Mouse (Mus musculus) liver, embryonic 11.5 days (tissue): ENCODE data around the gene Slc23a4. TPM values are rescaled to one million over a fixed set of nuclear protein-coding genes. Genes with fewer than 3 reads are reported as not detected.

Experiments used
- ATAC-seq: fragments of 200-750 bp; cut with Nextera tagmentation; replicated peaks from 2 replicates; pipeline ENCODE4 v1.8.0; 2017; ENCODE audit warnings: moderate number of reproducible peaks, mild to moderate bottlenecking, moderate TSS enrichment, moderate library complexity; ENCODE audit not compliant: low FRiP score
- DNase-seq: peaks from one replicate; pipeline ENCODE4 v3.0.0-alpha.2; 2017; ENCODE audit warnings: low spot score
- H3K27ac ChIP-seq: fragments of 300-500 bp; sonication (generic); 2 replicates; pipeline ENCODE4 v1.5.1; 2014; ENCODE audit warnings: mild to moderate bottlenecking, low read depth, low read length, control low read depth
- H3K27me3 ChIP-seq: fragments of 300-500 bp; sonication (generic); replicated peaks from 2 replicates; pipeline ENCODE4 v1.6.1; 2014; ENCODE audit warnings: low read length, mixed read lengths; ENCODE audit not compliant: control insufficient read depth, insufficient read depth
- H3K36me3 ChIP-seq: fragments of 300-500 bp; sonication (generic); 2 replicates; pipeline ENCODE4 v1.6.1; 2014; ENCODE audit warnings: mild to moderate bottlenecking, low read length, moderate library complexity, mixed read lengths; ENCODE audit not compliant: control insufficient read depth, insufficient read depth
- H3K4me1 ChIP-seq: fragments of 300-500 bp; sonication (generic); replicated peaks from 2 replicates; pipeline ENCODE4 v1.6.1; 2014; ENCODE audit warnings: low read length, mixed read lengths; ENCODE audit not compliant: control insufficient read depth, insufficient read depth
- H3K4me2 ChIP-seq: fragments of 300-500 bp; sonication (generic); 2 replicates; pipeline ENCODE4 v1.6.1; 2014; ENCODE audit warnings: mild to moderate bottlenecking, control low read depth, moderate library complexity
- H3K4me3 ChIP-seq: fragments of 300-500 bp; sonication (generic); 2 replicates; pipeline ENCODE4 v1.5.1; 2014; ENCODE audit warnings: low read depth, low read length, control low read depth
- H3K9ac ChIP-seq: fragments of 300-500 bp; sonication (generic); 2 replicates; pipeline ENCODE4 v1.6.1; 2014; ENCODE audit warnings: low read depth, low read length, control low read depth
- H3K9me3 ChIP-seq: fragments of 300-500 bp; sonication (generic); 2 replicates; pipeline ENCODE4 v1.6.1; 2016; ENCODE audit warnings: low read length, inconsistent platforms, mixed read lengths; ENCODE audit not compliant: control insufficient read depth
- WGBS: fragments of 180-500 bp; shearing (Covaris S2); extraction: QIAGEN DNeasy Blood & Tissue Kit; methylation state at CpG from one replicate; pipeline ENCODE4 v1.1.7; 2014; 5-methylcytosine and 5-hydroxymethylcytosine counted together
- polyA plus RNA-seq: library from polyadenylated mRNA; unstranded; fragments of >200 nt; fragmentation: Nextera tagmentation; extraction: Ambion mirVana; gene quantifications from 2 replicates; pipeline ENCODE4 v1.2.1, GENCODE M21; 2014

Slc23a4 gene
- polyA plus RNA-seq, 1 experiment from 2014 or later = 0.71 TPM

- Histone ChIP-seq H3K4me1 (no peaks in the 10 kb centered on the region), H3K27ac (no peak overlapping the region), H3K4me3 (no peak overlapping the region), H3K27me3 (no peaks in the 10 kb centered on the region), H3K9me3 (no peaks in the 10 kb centered on the region), H3K36me3 (no peaks in the 10 kb centered on the region), H3K4me2 (no peak overlapping the region), H3K9ac (no peak overlapping the region)
- no peak for DNase-seq
- 90% methylated on average over 5 of the region's 5 CpGs for WGBS
- ATAC-seq = no peak
These were observed 22.5 kb upstream of the Slc23a4 start for GRCm38 (mm10) chr6:35010705-35011104.

- Histone ChIP-seq H3K9ac (no peak overlapping the region), H3K4me3 (no peak overlapping the region), H3K27me3 (no peaks in the 10 kb centered on the region), H3K9me3 (no peaks in the 10 kb centered on the region), H3K4me1 (no peaks in the 10 kb centered on the region), H3K27ac (no peak overlapping the region), H3K4me2 (no peak overlapping the region), H3K36me3 (no peaks in the 10 kb centered on the region)
- no peak for ATAC-seq
- no peak for DNase-seq
- 80% methylated on average over 18 of the region's 18 CpGs for WGBS
These were observed 14.1 kb upstream of the Slc23a4 start for GRCm38 (mm10) chr6:35002261-35002669.

DNA sequence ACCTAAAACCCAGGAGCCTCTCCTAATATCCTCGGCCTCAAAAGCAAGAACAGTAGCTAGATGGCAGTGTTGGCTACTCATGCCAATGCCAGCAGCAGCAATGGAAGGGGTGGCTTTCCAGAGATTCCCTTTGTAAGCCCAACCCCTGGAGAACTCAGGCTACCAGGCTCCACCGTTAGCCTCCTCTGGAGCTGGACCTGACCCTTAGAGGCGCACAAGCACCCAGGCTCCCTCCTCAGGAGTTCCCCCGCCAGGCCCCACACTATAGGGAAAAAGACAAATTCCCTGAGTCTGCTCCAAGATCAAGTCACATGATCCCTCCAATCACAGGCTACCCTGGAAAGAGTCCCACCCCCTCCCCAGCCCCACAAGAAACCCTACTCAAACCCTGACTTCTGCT, 10.9 kb upstream of the Slc23a4 start:
- ATAC-seq (no peak), DNase-seq (no peak)
- Histone ChIP-seq H3K4me3 (no peak overlapping the region), H3K27ac (no peak overlapping the region), H3K27me3 (no peaks in the 10 kb centered on the region), H3K4me1 (peaks cover 3% of the 10 kb centered on the region; the same call in 1 of the 2 replicates), H3K4me2 (no peak overlapping the region), H3K9ac (no peak overlapping the region), H3K36me3 (no peaks in the 10 kb centered on the region), H3K9me3 (no peaks in the 10 kb centered on the region)
- whole genome bisulfite sequencing = 22% methylated on average over 4 of the region's 4 CpGs

GRCm38 (mm10) chr6:34996496-34996895, 8.3 kb upstream of the Slc23a4 start:
- no peak overlapping the region for H3K4me2 ChIP-seq
- no peak overlapping the region for H3K27ac ChIP-seq
- H3K36me3 ChIP-seq = no peaks in the 10 kb centered on the region
- no peaks in the 10 kb centered on the region for H3K9me3 ChIP-seq
- H3K4me3 ChIP-seq = no peak overlapping the region
- DNase-seq (no peak), ATAC-seq (no peak)
- H3K27me3 ChIP-seq = no peaks in the 10 kb centered on the region
- peaks cover 3% of the 10 kb centered on the region; the same call in 1 of the 2 replicates for H3K4me1 ChIP-seq
- no peak overlapping the region for H3K9ac ChIP-seq
- WGBS = 70% methylated on average over 4 of the region's 4 CpGs

DNA sequence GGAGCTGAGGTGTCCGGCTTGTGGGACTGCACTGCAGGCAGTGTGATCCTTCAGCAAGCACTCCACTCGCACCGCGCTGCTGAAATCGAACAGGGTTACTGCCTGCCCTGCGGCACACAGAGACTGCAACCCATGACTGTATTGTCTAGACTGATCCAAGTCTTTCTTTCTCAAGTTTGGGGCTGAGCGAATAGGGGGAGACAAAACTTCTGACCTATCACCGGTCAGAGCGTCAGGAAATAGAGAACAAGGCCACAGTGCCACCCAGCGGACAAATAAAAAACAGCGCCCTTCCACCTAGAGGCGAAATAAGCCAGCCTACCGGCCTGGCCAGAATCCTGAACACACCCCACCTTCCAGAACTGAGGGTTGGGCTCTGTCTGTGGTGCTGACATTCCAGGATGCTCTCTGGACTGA, 7.1 kb upstream of the Slc23a4 start:
- H3K4me2 ChIP-seq = peak overlapping the region; percentile 62
- H3K4me1 ChIP-seq = peaks cover 3% of the 10 kb centered on the region; the same call in 1 of the 2 replicates
- H3K9ac ChIP-seq = peak overlapping the region; percentile 4; the same call in 1 of the 2 replicates
- no peaks in the 10 kb centered on the region for H3K27me3 ChIP-seq
- DNase-seq = peak; percentile 77
- H3K27ac ChIP-seq = no peak overlapping the region
- peak; percentile 71 for ATAC-seq
- WGBS = 8% methylated on average over 13 of the region's 13 CpGs
- H3K36me3 ChIP-seq = no peaks in the 10 kb centered on the region
- H3K9me3 ChIP-seq = no peaks in the 10 kb centered on the region
- H3K4me3 ChIP-seq = peak overlapping the region; percentile 30

DNA sequence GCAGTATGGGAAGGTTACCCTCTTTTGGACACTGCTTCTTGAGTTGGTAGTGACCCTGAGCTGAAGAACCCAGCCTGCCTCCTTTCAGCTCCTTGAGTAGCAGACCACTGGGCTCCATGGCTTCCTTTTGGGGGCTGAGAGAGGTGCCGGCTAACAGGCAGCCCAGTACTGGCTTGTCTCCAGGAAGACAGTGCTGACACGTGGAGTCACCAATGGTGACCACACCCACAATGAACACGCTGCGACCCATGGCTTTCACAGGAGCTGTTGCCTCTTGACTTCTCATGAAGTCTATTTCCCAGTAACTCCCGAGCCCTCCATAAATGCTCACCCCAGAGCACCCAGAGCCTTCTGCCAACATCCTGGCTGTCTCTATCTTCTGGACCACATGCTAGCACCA, 6.5 kb upstream of the Slc23a4 start:
- 39% methylated on average over 5 of the region's 5 CpGs for WGBS

DNA sequence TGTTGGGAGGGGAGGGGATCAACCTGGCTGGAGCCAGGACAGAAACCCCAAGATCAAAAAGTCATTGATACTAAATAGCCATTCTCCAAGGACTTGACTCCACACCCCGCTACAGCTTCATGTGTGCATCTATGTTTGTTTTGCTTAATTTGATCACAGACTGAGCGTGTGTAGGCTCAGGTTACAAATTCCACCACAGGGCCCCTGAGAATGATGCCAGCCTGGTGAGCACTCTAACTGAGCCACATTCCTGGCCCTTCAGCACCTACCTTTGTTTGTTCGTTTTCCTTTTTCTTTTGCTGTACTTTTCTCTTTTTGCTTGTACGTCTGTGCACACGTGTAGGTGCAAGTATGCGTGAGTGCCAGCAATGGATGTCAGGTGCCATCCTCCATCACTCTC, 1.1 kb upstream of the Slc23a4 start:
- Histone ChIP-seq H3K9me3 (no peaks in the 10 kb centered on the region), H3K9ac (no peak overlapping the region), H3K4me3 (no peak overlapping the region), H3K4me1 (peaks cover 9% of the 10 kb centered on the region), H3K36me3 (no peaks in the 10 kb centered on the region), H3K27ac (no peak overlapping the region), H3K27me3 (no peaks in the 10 kb centered on the region), H3K4me2 (no peak overlapping the region)
- 71% methylated on average over 6 of the region's 6 CpGs for WGBS
- DNase-seq = no peak
- ATAC-seq = no peak

More for the DNA sequence above, 6.5 kb upstream of the Slc23a4 start:
- H3K9ac ChIP-seq = 0 out of 2 replicates have a peak overlapping the region, but pooled peaks have one; percentile 4
- no peaks in the 10 kb centered on the region for H3K27me3 ChIP-seq
- DNase-seq (no peak), ATAC-seq (peak; percentile 64)
- H3K36me3 ChIP-seq = no peaks in the 10 kb centered on the region
- peaks cover 3% of the 10 kb centered on the region; the same call in 1 of the 2 replicates for H3K4me1 ChIP-seq
- H3K27ac ChIP-seq = no peak overlapping the region
- H3K4me2 ChIP-seq = peak overlapping the region; percentile 62
- H3K9me3 ChIP-seq = no peaks in the 10 kb centered on the region
- H3K4me3 ChIP-seq = peak overlapping the region; percentile 30

- no peaks in the 10 kb centered on the region for H3K9me3 ChIP-seq
- H3K4me3 ChIP-seq = no peak overlapping the region
- DNase-seq = no peak
- H3K9ac ChIP-seq = no peak overlapping the region
- no peak for ATAC-seq
- H3K4me2 ChIP-seq = peak overlapping the region; percentile 48; the same call in 1 of the 2 replicates
- peaks cover 9% of the 10 kb centered on the region for H3K4me1 ChIP-seq
- H3K36me3 ChIP-seq = no peaks in the 10 kb centered on the region
- 71% methylated on average over 12 of the region's 12 CpGs for WGBS
- no peaks in the 10 kb centered on the region for H3K27me3 ChIP-seq
- no peak overlapping the region for H3K27ac ChIP-seq
These were observed 1.0 kb downstream of the Slc23a4 start for GRCm38 (mm10) chr6:34987085-34987645.

DNA sequence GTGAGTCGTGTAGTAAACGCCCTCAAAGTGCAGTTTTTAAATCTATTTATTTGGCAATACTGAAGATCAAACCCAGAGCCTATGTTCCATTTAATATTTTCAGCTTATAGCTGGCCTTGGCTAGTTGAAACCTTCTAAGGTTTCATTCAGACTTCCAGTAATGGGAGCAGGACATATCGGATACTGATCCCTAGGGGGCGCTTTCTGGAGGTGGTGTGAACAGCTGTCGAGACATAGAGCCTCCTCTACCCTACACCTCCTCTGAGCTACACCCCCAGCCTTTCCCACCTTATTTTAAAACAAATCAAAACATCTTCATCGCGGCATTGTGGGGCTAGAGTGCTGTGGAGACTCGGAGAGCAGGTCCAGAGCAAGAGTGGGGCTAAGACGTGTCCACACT, 7.5 kb downstream of the Slc23a4 start:
- no peak overlapping the region for H3K27ac ChIP-seq
- no peaks in the 10 kb centered on the region for H3K4me1 ChIP-seq
- H3K9me3 ChIP-seq = no peaks in the 10 kb centered on the region
- no peak for DNase-seq
- H3K36me3 ChIP-seq = no peaks in the 10 kb centered on the region
- 57% methylated on average over 9 of the region's 9 CpGs for WGBS
- no peak overlapping the region for H3K9ac ChIP-seq
- no peaks in the 10 kb centered on the region for H3K27me3 ChIP-seq
- ATAC-seq = no peak
- no peak overlapping the region for H3K4me2 ChIP-seq
- no peak overlapping the region for H3K4me3 ChIP-seq
